Mouse (Mus musculus) small intestine, adult 2 months (tissue): ENCODE results near the gene Ulk4.

Source experiments
- CTCF ChIP-seq: fragments of 200-500 bp; IDR thresholded peaks from 2 replicates; pipeline ENCODE4 v1.5.1; 2012; ENCODE audit warnings: low read depth, mild to moderate bottlenecking, control low read depth, inconsistent platforms, low read length, moderate library complexity, mixed read lengths; ENCODE audit not compliant: insufficient replicate concordance, insufficient read length; ENCODE audit errors: extremely low read depth
- POLR2A ChIP-seq: fragments of 200-500 bp; IDR thresholded peaks from 2 replicates; pipeline ENCODE4 v1.6.1; 2012; ENCODE audit warnings: low read depth, mild to moderate bottlenecking, control low read depth, inconsistent platforms, low read length, moderate library complexity

DNA sequence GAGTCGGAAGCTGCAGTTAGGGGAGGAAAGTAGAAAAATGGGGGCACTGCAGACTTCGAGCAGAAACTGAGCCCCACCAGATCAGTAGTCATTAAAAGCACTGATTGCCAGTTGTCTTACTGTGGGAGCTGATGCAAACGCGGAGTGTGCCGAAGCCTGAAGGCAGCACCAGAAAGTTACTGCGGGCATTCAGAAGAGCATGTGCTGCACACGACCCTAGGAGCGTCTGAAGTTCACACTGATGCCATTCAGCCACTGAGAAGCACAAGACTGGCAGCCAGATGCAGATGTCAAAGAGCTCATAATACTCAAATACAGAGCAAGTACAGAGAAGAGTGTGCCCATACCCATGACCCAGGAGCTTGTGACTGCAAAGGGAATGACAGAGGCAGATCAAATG is 216.7 kb downstream of the Ulk4 start:
- TF ChIP-seq POLR2A (no peak), CTCF (no peak)
